In genomic region chr4:43209673-43210072, GRCm38 (mm10) we compare ENCODE assay signal across 9 mouse cellular contexts. TPM values are rescaled to one million over a fixed set of nuclear protein-coding genes. Genes with fewer than 3 reads are reported as not detected.
A peak's percentile ranks its signal among the peaks of the same experiment; 100 is the strongest.
DNase-seq lines count a peak whose midpoint lies in the region; ATAC-seq and TF ChIP-seq lines count a peak whose summit lies in the region.
"Had no signal": no experiment of that assay in that cellular context is flagged by ENCODE, and none has a peak within 500 bp of the region (broad histone marks: within the 10 kb centered on the region; RNA-seq: fewer than 3 reads in every experiment).

No protein-coding gene starts in this region.

- H3K9ac ChIP-seq in lung, embryonic 14.5 days: no peak overlapping the region
- H3K9ac ChIP-seq in hindbrain, postnatal 0 days (replicated peaks; ENCODE audit: low read length): peak overlapping the region; percentile 28

- no peaks in the 10 kb centered on the region for H3K36me3 ChIP-seq in lung, embryonic 14.5 days (ENCODE audit: insufficient read depth)
- H3K36me3 ChIP-seq in hindbrain, postnatal 0 days (ENCODE audit: insufficient read depth, low read length): no peaks in the 10 kb centered on the region

- TF ChIP-seq CTCF in lung, embryonic 14.5 days (IDR thresholded peaks at IDR 0.05; ENCODE audit: low read depth): no peak
- no peak for TF ChIP-seq CTCF in hindbrain, postnatal 0 days (IDR thresholded peaks at IDR 0.05; ENCODE audit: low read depth)

- H3K27me3 ChIP-seq in lung, embryonic 14.5 days (ENCODE audit: insufficient read depth, low read length): no peaks in the 10 kb centered on the region
- no peaks in the 10 kb centered on the region for H3K27me3 ChIP-seq in hindbrain, postnatal 0 days (ENCODE audit: insufficient read depth, low read length)

- peak; percentile 26 to 34 for DNase-seq in frontal cortex, postnatal 36 days (ENCODE audit: low spot score in 2 of 2)
- DNase-seq in frontal cortex, postnatal 14 days (ENCODE audit: low spot score in 2 of 2): no peak
- no peak for DNase-seq in lung, embryonic 14.5 days
- DNase-seq in lung, adult 18-20 months: no peak
- DNase-seq in hindbrain, postnatal 0 days (ENCODE audit: low spot score): peak; percentile 38
- DNase-seq in retina, embryonic 14.5 days (ENCODE audit: low spot score): peak; percentile 66
- DNase-seq in thymus, postnatal 10 days (ENCODE audit: low spot score in 2 of 2): no peak

- no peaks in the 10 kb centered on the region for H3K4me1 ChIP-seq in lung, embryonic 14.5 days (ENCODE audit: insufficient read depth)
- 0 out of 2 replicates have a peak, but pooled peaks cover 6% of the 10 kb centered on the region for H3K4me1 ChIP-seq in hindbrain, postnatal 0 days (ENCODE audit: insufficient read depth, low read length)

- no peak overlapping the region for H3K27ac ChIP-seq in lung, embryonic 14.5 days (ENCODE audit: low read depth)
- peak overlapping the region; percentile 23; the same call in 1 of the 2 replicates for H3K27ac ChIP-seq in hindbrain, postnatal 0 days
- H3K27ac ChIP-seq: macrophage had no signal

- ATAC-seq in lung, embryonic 14.5 days (ENCODE audit: insufficient read depth): no peak
- ATAC-seq in hindbrain, postnatal 0 days: peak; percentile 58
- ATAC-seq in erythroblast, adult 5-6 weeks (replicated peaks; ENCODE audit: low FRiP score, poor library complexity, severe bottlenecking): no peak

- H3K9me3 ChIP-seq in lung, embryonic 14.5 days (ENCODE audit: low read depth, low read length): no peaks in the 10 kb centered on the region
- no peaks in the 10 kb centered on the region for H3K9me3 ChIP-seq in hindbrain, postnatal 0 days (ENCODE audit: low read length)

- WGBS in lung, embryonic 14.5 days: 44% methylated on average over 6 of the region's 6 CpGs
- 20% methylated on average over 6 of the region's 6 CpGs for WGBS in hindbrain, postnatal 0 days

- peak overlapping the region; percentile 52 for H3K4me2 ChIP-seq in lung, embryonic 14.5 days
- peak overlapping the region; percentile 49 for H3K4me2 ChIP-seq in hindbrain, postnatal 0 days (ENCODE audit: low read depth, low read length)

- no peak overlapping the region for H3K4me3 ChIP-seq in lung, embryonic 14.5 days (ENCODE audit: low read depth, low read length)
- H3K4me3 ChIP-seq in hindbrain, postnatal 0 days (ENCODE audit: low read length): peak overlapping the region; percentile 27

RNA-seq across cellular contexts. Expression of gene Atp8b5, which starts 57.3 kb away (rescaled TPM):
- 0.28 and 0.42 TPM in 2 replicates for polyA plus RNA-seq in lung, embryonic 14.5 days (2014; fragmentation: Nextera tagmentation; extraction: Ambion mirVana)
- 0.32 and 2.4 TPM in 2 replicates for total RNA-seq in hindbrain, postnatal 0 days (2014; rRNA removed)
- 0.44 and 0.54 TPM in 2 replicates for polyA plus RNA-seq in hindbrain, postnatal 0 days (2015; fragmentation: Nextera tagmentation; extraction: Ambion mirVana)
- not detected in 2 replicates for total RNA-seq in erythroblast, adult 5-6 weeks (2015; ENCODE audit: low replicate concordance)
- total RNA-seq in erythroblast, adult 5-6 weeks (2017; ENCODE audit: low replicate concordance): 2.0 TPM in 1 of 2 replicates, not detected in the other

Comparison
In these comparisons a context has a peak if more than half of its experiments do, and no peak if none do; other contexts are left out.
1. DNase-seq: peak in frontal cortex, postnatal 36 days (2 of 2), hindbrain, postnatal 0 days (single experiment) and retina, embryonic 14.5 days (single experiment); none in frontal cortex, postnatal 14 days (0 of 2), lung, embryonic 14.5 days (single experiment), lung, adult 18-20 months (0 of 2) and thymus, postnatal 10 days (0 of 2).